Mouse (Mus musculus) large intestine, adult 2 months (tissue): ENCODE data around the gene Bbs5. TPM values are rescaled to one million over a fixed set of nuclear protein-coding genes. Genes with fewer than 3 reads are reported as not detected.

Source experiments
- polyA plus RNA-seq: library from polyadenylated mRNA; depleted of rRNA; stranded (reverse); fragments of >200 nt; gene quantifications from 2 replicates; pipeline ENCODE4 v1.2.3, GENCODE M21; 2012; rRNA removed

Bbs5 gene
- polyA plus RNA-seq, 1 experiment, result 1.3 TPM

Other genes with a start within 250 kb of the Bbs5 start
- gene Lrp2, start 61.1 kb upstream of the Bbs5 start, polyA plus RNA-seq, result 0.04 and 0.07 TPM in 2 replicates
- gene Klhl41, start 22.9 kb downstream of the Bbs5 start, polyA plus RNA-seq, result 0.06 and 0.07 TPM in 2 replicates
- 4.2 and 4.7 TPM in 2 replicates for gene Fastkd1, start 66.3 kb downstream of the Bbs5 start, polyA plus RNA-seq
- gene Ppig, start 75.4 kb downstream of the Bbs5 start, polyA plus RNA-seq, result 2.4 and 2.9 TPM in 2 replicates
- not detected in 2 replicates for gene Ccdc173, start 142.4 kb downstream of the Bbs5 start, polyA plus RNA-seq
- gene Phospho2, start 142.5 kb downstream of the Bbs5 start, polyA plus RNA-seq, result 24.4 and 46.2 TPM in 2 replicates
- gene Klhl23, start 174.8 kb downstream of the Bbs5 start, polyA plus RNA-seq, result 6.7 and 7.9 TPM in 2 replicates
- 3.0 and 3.8 TPM in 2 replicates for gene Ssb, start 214.4 kb downstream of the Bbs5 start, polyA plus RNA-seq
- 4.0 and 4.5 TPM in 2 replicates for gene Mettl5, start 238.4 kb downstream of the Bbs5 start, polyA plus RNA-seq